Mouse (Mus musculus): ENCODE measurements around the gene Cdh3.

GRCm38 (mm10) chr8:106585671-106586037, 75.0 kb downstream of the Cdh3 start:
- TF ChIP-seq CTCF (conservative IDR thresholded peaks at IDR 0.05; ENCODE audit: low read length), result no peak
- TF ChIP-seq NANOG (IDR thresholded peaks at IDR 0.05; ENCODE audit: borderline replicate concordance, low read length), result no peak
